Mouse (Mus musculus) activated CD4-positive, CD25-positive, alpha-beta regulatory T cell, adult 9 weeks (primary cell): Measurements from ENCODE around the gene Ebi3. TPM values are rescaled to one million over a fixed set of nuclear protein-coding genes. Genes with fewer than 3 reads are reported as not detected.

Experiments
- polyA plus RNA-seq: library from polyadenylated mRNA; unstranded; fragments of 100-300 nt; shearing (Covaris generic); gene quantifications from one replicate; pipeline ENCODE4 v1.2.1, GENCODE M21; 2017

The Ebi3 gene
- polyA plus RNA-seq, result 82.9 TPM

DNA sequence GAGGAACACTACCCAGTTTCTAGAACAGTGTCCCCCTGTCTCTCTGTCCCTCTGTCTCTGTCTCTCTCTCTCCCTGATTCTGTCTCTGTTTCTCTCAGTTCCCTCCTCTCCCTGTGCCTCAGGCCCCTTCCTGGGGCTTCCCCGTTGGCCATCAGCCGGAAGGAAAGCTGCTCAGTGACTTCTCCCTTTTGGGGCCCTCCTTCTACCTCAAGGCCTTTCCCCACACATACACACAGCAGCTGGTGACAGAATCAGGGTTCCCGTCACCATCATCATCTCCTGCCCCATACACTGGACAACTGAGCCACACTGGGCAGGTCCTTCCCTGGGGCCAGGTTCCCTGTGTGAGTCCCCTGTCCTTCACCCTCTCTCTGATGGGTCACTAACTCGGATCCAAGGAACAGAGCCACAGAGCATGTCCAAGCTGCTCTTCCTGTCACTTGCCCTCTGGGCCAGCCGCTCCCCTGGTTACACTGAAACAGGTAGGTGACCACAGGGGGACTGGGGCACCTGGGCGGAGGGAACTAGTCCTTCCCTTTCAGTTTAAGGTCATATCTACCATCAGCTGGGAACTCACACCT, at the start of gene Ebi3:
Ebi3 (plus strand) TSS at position 194 of the 581 bp plus-strand sequence.

GRCm38 (mm10) chr17:55949400-55949799, 3.0 kb upstream of the Ebi3 start, which contains the start of gene Zfp119b:
Gene Zfp119b, minus strand, starts transcription at chr17:55949500.

DNA sequence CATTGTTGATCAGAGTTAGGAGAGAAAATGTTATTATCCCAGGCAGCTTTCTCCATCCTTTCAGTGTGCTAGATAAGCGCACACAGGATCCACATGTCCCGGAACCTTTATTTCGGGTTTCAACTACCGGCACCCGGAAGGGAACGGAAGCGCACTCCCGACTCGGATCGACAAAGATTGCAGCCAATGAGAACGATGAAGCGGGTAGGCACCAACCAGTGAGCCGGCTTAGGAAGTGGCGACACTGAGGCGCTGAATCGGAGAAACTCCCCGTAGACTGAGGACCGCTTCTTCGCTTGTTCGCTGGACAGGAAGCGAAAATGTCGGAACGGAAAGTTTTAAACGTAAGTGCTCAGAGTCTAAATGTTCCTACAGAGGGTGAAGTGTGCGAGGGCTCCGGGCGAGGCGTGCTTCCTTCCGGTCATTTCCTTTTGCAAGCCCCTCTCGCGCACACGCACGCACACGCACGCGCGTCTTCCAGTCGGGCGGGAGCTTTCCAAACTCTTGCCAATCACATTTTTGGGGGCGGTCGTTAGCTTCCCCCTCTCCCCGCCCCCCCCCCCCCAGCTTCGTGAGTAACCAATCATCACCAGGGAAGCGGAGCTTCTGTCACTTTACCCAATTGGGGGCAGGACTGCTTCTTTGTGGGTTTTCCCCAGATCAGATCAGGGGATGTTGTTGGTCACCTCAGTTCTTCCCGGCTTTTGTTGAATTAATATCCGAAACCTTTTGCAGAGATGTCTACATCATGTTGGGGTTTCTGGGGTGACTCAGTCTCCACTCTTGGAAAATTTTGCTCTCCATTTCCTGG, 6.7 kb downstream of the Ebi3 start, which contains the start of gene Yju2:
Yju2 (plus strand) TSS at position 182 of the 811 bp plus-strand sequence.

GRCm38 (mm10) chr17:55969966-55970891, 17.8 kb downstream of the Ebi3 start, which contains the start of gene Shd:
Gene Shd, plus strand, starts transcription at chr17:55970467.

GRCm38 (mm10) chr17:55986030-55986961, 33.9 kb downstream of the Ebi3 start, which contains the start of gene Fsd1:
Gene Fsd1, plus strand, starts transcription at chr17:55986509.

DNA sequence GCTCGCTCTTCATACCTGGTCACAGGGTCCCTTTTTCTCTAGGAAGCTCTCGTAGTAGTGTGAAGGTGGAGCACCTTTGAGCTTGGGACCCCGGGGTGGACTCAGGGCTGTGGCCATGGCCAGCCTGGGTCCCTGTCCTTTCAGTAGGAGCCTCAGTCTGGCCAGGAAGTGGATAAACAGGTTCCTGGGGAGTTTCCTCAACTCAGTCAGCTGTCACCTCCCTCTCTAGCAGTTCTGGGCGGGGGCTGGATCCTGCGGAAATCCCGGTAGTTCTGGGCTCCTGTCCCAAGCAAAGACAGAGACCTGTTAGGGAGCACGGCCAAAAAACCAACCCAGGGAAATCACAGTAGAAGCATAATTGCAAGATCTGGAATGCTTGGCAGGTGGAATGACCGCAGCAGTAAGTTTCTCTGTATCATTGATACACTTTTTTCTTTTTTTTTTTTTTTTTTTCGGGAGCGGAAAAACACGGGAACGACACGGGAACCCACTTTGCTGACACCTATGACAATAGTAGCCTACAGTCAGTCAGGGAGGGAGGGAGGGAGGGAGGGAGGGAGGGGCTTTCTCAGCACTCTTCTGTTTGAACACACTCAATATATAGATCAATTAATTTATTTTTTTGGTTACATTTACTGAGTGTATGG, 53.1 kb downstream of the Ebi3 start, which contains the start of the genes Stap2 and Mpnd:
Stap2 (minus strand) TSS at position 170 of the 647 bp plus-strand sequence.
Mpnd (plus strand) TSS at position 297 of the 647 bp plus-strand sequence.

Other genes with a start within 250 kb of the Ebi3 start
- gene Pot1b, start 240.0 kb upstream of the Ebi3 start, polyA plus RNA-seq, result 24.7 TPM
- gene Adgre4, start 202.7 kb upstream of the Ebi3 start, polyA plus RNA-seq, result 1.1 TPM
- 23.6 TPM for gene Zfp119a, start 73.7 kb upstream of the Ebi3 start, polyA plus RNA-seq
- 29.5 TPM for gene Zfp959, start 60.5 kb upstream of the Ebi3 start, polyA plus RNA-seq
- 11.9 TPM for gene Zfp119b, start 3.1 kb upstream of the Ebi3 start, polyA plus RNA-seq
- gene Yju2, start 6.5 kb downstream of the Ebi3 start, polyA plus RNA-seq, result 32.8 TPM
- not detected for gene Shd, start 17.8 kb downstream of the Ebi3 start, polyA plus RNA-seq
- not detected for gene Fsd1, start 33.9 kb downstream of the Ebi3 start, polyA plus RNA-seq
- 0.49 TPM for gene Stap2, start 52.9 kb downstream of the Ebi3 start, polyA plus RNA-seq
- 36.2 TPM for gene Mpnd, start 53.1 kb downstream of the Ebi3 start, polyA plus RNA-seq
- gene Sh3gl1, start 84.0 kb downstream of the Ebi3 start, polyA plus RNA-seq, result 164 TPM
- 1.2 TPM for gene Chaf1a, start 87.8 kb downstream of the Ebi3 start, polyA plus RNA-seq
- 75.5 TPM for gene Ubxn6, start 122.4 kb downstream of the Ebi3 start, polyA plus RNA-seq
- 139 TPM for gene Hdgfl2, start 127.0 kb downstream of the Ebi3 start, polyA plus RNA-seq
- gene Plin4, start 157.2 kb downstream of the Ebi3 start, polyA plus RNA-seq, result not detected
- not detected for gene Plin5, start 165.0 kb downstream of the Ebi3 start, polyA plus RNA-seq
- not detected for gene Lrg1, start 169.4 kb downstream of the Ebi3 start, polyA plus RNA-seq
- not detected for gene Sema6b, start 187.7 kb downstream of the Ebi3 start, polyA plus RNA-seq
- gene Tnfaip8l1, start 209.8 kb downstream of the Ebi3 start, polyA plus RNA-seq, result 34.1 TPM
- 60.7 TPM for gene Mydgf, start 231.3 kb downstream of the Ebi3 start, polyA plus RNA-seq